Mouse (Mus musculus) layer of hippocampus, adult 18-20 months (tissue): ENCODE data around the gene Tent4b. TPM values are rescaled to one million over a fixed set of nuclear protein-coding genes. Genes with fewer than 3 reads are reported as not detected.
"Not testable (repeated sequence)": the region's sequence is repeated elsewhere in the genome, so short reads cannot be mapped to it uniquely, and the experiment has no call there.

ENCODE experiments used
- DNase-seq, 2 experiments: peaks; one replicate each; pipeline ENCODE4 v3.0.0; 2022; ENCODE audit warnings: low spot score in 2 of 2
- long read RNA-seq: library from polyadenylated mRNA; stranded (forward); transcript quantifications from one replicate; pipeline ENCODE4 v2.0.0, GENCODE M21; 2021
- total RNA-seq, 2 experiments: library from RNA; stranded (reverse); gene quantifications; 2 replicates each; pipeline ENCODE4 v1.2.3; 2021

Tent4b gene
- 10 to 100 TPM; 39.1 to 39.6 TPM for total RNA-seq
- long read RNA-seq, full-length matches to known transcripts: 13 of 40 reads
- long read RNA-seq, partial matches to known transcripts: 20 of 40 reads
- long read RNA-seq, other reads (novel, unspliced or antisense): 7 of 40 reads

DNA sequence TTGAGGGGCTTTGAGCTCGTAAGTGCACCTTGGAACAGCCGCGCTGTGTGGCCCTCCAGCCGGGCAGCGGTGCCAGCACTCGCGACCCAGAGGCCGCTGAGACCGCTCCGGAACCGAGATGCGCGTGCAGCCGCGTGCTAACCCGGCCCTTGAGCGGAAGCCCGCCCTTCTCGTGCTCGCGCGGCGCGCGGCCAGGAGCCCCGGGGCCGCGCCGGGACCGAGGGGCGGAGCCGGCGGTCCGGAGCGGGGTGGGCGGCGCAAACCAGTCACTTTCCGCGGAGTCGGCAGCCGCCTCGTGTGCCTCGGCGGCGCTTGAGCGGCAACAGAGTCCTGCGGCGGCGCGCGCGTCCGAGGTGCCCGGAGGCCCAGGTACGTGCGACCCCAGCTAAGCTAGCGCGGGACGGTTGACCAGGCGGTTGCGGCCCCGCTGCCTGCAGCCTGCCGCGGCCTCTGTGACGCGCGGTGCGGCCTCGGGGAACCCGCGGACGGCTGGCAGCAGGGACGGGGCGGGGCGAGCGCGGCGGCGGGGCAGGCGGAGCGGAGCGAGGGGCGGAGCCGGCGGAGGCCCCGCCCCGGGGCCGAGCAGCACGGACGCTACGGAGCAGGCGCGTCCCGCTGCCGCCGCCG is at the start of gene Tent4b:
Tent4b (plus strand) TSS at position 269 of the 627 bp plus-strand sequence.
- peak; percentile 91 to 93 for DNase-seq

- peak; percentile 9 to 40 for DNase-seq
Observed at GRCm38 (mm10) chr8:88150910-88151371, 48.1 kb upstream of the Tent4b start.

- no peak for DNase-seq
Observed at GRCm38 (mm10) chr8:88160237-88160995, 38.6 kb upstream of the Tent4b start.

GRCm38 (mm10) chr8:88161439-88161838 is 37.6 kb upstream of the Tent4b start:
- peak in 1 of 2 experiments; percentile 70 for DNase-seq

DNA sequence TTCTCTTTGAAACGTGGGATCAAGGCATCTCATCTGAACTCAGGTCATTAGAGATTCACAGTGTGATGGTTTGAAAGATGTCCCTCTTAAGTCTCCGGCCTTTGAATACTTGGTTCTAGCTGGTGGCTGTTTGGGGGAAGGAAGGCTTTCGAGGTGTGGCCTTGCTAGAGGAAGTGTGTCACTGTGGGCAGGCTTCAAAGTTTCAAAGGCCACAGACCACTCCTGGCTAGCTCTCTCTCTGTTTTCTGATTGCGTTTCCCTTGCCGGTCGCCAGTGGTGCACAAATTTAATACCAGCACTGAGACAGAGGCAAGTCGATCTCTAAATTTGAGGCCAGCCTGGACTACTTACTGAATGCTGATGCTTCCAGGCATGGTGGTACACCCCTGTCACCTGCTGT is 23.7 kb upstream of the Tent4b start:
- no peak for DNase-seq

DNA sequence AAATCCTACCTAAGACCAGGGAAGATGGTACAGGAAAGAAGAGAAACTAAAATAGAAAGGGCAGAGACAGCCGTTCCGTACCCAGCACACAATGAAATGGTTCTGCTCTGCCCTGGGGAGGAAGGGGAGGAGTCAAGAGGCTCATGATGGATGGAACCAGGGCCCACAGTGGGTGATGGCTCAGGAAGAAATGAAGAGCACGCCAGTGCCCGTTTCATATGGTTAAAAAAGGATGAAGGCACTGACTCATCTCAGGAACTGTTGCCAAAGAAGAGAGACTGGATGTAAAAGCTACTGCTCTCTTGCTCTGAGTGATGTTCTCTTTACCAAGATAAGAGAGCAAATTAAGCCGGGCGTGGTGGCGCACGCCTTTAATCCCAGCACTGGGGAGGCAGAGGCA is 21.7 kb upstream of the Tent4b start:
- no peak for DNase-seq

GRCm38 (mm10) chr8:88183121-88183520 is 15.9 kb upstream of the Tent4b start:
- DNase-seq: no peak

DNA sequence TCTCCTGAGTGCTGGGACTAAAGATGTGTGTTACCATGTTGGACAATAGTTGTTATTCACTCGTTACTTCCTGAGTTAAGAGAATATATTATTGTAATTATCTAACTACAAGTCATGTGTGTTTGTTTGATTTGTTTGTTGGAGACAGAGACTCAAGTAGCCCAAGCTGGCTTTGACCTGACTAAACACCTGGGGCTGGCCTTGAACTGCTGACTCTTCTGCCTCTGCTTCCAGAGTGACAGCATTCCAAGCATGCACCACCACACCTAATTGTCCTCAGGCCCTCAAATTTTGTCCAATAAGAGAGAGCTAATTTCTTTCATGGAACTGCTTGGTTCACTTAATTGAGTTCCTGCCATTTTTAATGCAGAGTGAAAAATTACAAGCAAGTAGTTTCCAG is 14.1 kb upstream of the Tent4b start:
- DNase-seq: no peak

- no peak for DNase-seq
Observed at GRCm38 (mm10) chr8:88185716-88186115, 13.3 kb upstream of the Tent4b start.

- no peak for DNase-seq
Observed at GRCm38 (mm10) chr8:88197328-88197727, 1.7 kb upstream of the Tent4b start.

GRCm38 (mm10) chr8:88198551-88198944 is 465 bp upstream of the Tent4b start:
- DNase-seq: peak in 1 of 2 experiments; percentile 17

- peak; percentile 21 to 38 for DNase-seq
Observed at GRCm38 (mm10) chr8:88199700-88200601, 938 bp downstream of the Tent4b start.

GRCm38 (mm10) chr8:88200724-88201495 is 1.9 kb downstream of the Tent4b start:
- DNase-seq: no peak

- DNase-seq: peak in 1 of 2 experiments; percentile 33
Observed at GRCm38 (mm10) chr8:88201641-88202040, 2.6 kb downstream of the Tent4b start.

DNA sequence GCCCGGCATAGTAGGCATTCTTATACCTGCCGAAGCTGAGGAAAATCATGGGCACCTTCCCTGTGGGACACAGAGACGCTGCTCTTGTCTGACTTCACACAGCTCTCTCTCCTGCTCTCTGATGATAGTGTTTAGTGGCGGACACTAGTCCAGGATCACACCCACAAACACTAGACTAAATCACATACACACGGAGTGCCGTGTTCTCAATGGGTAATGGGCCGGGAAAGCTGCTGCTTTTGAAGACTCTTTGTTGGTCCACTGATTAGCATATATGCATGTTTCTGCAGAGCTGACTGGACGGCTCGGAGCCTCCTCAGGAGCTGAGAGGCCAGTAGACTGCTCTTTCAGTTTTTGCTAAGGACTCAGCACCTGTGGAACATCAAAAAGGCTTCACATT is 7.0 kb downstream of the Tent4b start:
- no peak for DNase-seq

DNA sequence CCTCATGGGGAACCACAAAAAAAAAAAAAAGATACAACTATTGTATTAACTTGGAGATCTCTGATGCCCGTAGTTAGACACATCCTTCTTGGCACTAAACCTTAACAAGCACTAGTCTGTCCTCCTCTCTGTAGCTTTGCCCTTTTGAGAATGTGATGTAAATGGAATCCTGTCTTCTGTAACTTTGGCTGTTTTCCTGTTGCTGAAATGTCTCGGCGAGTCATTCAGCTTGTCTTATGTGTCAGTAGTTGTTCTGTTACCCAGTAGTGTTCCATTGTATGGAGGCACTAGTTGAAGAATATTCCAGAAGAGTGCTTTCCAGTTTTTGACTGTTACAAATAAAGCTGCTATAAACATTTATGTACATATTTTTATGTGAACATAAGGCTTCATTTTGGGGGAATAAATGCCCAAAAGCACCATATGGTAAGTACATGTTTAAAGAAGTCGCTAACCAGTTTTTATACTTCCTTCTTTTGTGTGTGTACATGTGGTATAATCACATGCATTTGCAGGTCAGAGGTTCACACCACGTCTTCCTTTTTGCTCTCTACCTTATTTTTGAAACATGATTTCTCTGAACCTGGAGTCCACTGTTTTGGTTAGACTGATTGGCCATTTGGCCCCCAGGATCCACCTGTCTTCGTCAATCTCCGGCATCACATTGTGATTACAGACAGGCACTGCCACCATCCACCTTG is 8.3 kb downstream of the Tent4b start:
- no peak for DNase-seq

- DNase-seq: not testable (repeated sequence)
Observed at GRCm38 (mm10) chr8:88209930-88210827, 11.2 kb downstream of the Tent4b start.

DNA sequence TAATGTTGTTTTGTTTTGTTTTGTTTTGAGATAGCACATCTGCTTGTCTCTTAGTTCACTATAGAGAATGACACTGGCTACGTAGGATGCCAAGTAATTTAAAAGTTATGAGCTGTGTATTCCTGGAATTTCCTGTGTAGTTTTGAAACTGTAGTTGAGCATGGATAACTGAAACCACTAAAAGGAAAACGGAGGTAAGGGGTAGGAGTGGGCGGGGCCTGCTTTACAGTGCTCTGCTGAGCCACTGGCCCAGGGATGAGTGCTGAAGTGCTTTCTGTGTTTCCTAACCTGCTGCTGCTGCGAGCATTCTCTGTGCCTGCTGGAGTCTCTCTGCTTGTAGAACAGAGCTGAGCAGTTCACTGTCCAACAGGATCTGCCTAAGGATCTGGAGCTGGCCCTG is 22.3 kb downstream of the Tent4b start:
- no peak for DNase-seq

GRCm38 (mm10) chr8:88225358-88225757 is 26.3 kb downstream of the Tent4b start:
- DNase-seq: no peak
